Mouse (Mus musculus): ENCODE results near the gene Nrde2.
"Not testable (repeated sequence)": the region's sequence is repeated elsewhere in the genome, so short reads cannot be mapped to it uniquely, and the experiment has no call there.

Nrde2 gene

DNA sequence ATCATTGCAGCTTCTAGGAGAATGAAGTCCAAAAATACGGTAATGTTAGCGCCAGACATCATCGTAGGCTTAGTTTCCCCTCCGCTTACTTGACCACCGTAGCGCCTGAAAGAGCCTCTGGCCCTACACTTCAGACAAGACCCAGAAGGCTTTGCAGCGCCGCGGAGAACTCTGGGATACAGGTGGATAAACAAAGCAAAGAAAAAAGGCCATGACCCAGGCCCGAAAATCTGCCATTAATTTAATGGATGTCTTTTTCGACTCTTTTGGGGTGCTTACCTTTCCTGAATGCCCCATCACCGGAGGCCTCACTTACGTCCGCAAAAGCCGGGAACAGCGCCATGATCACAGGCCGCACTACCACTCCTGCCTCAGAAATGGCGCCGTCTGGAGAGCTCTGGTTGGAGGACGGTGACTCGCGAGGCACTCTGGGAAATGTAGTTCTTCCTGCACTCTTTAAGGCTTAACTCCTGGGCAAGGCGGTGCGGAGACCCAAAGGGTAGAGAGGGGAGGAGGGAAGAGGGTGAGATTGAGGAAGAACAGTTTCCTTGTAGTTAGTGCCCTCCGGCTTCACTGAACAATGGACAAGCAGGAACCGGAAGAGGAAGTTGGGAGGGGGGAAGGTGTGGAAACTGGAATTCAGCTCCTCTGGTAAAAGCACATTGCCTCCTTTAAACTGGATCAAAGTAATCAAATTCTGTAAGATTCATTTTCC, at the start of gene Nrde2:
TSS of gene Nrde2 (minus strand) at position 393 of the 715 bp plus-strand sequence.
- peak; percentile 85 to 92 for DNase-seq (ENCODE audit: low spot score in 2 of 2)

DNA sequence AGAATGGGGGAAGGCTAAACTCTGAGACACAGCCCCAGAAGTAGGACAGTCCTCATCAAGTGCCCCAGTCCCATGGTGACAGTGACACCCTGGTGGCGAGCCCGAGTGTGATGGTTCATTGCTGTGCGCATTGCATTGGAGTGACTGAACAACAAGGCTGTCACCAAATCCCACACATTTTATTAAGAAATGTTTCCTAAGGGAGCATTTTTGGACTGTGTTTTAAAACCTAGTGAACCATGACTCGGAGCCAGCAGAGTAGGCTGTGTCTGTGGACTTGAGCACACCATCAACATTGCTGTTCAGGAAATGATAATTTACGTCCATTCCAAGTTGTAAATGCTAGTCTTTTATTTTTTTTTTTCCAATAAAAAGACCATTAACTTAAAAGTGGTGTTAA, 47.5 kb upstream of the Nrde2 start:
- DNase-seq (ENCODE audit: low spot score in 2 of 2), result no peak

DNA sequence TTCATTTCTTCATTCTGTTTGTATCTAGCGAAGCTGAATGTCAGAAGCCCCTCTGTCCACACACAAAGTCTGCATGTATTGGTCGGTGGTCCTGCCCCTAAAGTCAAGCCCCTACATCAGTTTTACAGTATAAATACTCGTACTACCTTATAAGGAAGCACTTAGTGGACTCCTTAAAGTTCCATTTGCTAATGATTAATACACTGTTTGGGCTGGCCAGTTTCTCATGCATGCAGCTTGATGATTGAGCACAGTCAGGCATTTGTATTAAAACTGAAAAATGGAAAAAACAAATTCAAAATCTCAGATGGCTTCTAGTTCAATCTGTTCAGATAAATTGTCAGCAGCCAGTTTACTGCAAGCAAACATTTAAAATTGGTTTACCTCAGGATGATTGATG, 47.1 kb upstream of the Nrde2 start:
- DNase-seq (ENCODE audit: low spot score in 2 of 2), result no peak

DNA sequence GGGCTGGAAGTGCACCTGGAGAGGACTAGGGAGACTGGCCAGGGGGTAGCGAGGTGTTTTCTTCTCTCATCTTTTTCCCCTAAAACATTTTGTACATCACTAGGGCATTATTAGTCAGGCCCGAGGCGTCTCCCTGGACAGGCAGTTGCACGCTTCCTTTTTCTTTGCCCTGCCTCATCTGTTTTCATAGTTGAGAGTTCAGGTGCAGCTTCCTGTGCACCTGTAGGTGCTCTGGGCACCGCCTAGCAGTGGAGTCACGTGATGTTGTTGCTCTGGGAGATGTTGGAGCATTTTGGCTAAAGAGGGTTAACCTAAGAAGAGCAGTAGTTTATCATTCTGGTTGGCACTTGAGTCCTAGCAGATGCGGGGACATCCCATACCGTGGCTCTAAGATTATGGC, 45.7 kb upstream of the Nrde2 start:
- DNase-seq (ENCODE audit: low spot score in 2 of 2), result no peak

DNA sequence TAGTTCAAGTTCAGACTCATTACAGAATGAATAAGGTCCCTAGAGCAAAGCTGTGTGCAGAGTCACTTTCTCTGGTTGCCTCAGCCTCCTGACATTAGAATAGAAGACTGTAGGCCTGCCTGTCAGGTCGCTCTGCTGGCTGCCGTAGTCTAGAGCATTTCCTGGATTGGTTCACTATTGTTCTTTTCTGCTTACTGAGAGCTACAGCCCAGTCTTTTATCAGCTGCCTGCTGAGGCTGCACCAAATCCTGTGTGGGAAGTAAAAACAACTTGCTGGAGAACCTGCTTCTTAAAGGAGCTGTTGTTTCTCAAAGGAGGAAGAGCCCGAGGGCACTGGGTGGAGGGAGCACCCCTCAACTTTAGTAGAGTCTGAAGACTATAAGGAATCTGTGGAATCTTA, 44.3 kb upstream of the Nrde2 start:
- DNase-seq (ENCODE audit: low spot score in 2 of 2), result no peak

DNA sequence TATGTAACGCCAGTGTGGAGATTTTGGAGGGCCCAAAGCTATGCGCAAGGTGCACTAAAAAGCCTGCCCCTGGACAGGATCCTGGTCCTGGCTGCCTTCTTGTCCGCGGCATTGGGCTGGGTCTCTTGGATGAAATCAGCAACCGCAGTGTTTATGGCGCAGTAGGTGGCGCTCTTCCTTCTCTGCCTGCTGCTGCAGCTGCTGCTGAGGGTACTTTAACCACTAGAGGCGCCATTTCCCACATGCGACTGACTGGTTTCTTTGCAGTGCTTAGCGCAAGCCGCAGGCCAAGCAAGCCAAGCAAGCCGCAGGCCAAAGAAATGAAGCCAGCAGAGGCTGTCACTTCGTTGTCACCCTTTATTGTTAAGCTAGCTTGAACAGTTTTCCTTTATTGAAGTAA, 42.4 kb upstream of the Nrde2 start:
- peak; percentile 94 to 95 for DNase-seq (ENCODE audit: low spot score in 2 of 2)

DNA sequence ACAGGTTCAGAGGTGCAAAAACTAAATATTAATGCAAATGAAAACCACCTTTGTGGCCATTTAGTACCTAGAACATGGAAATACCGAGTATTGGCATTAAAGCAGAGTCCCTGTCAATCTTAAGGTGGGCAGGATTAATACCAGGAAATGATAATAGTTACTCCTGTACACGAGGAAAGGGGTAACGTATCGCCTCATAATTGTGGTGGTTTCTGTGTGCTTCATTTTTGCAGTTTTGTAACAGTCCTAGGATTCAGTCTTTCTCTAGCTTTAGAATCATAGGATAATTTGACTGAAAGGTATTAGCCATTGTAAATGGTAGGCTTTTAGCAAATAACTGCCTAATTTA, 41.9 kb upstream of the Nrde2 start:
- no peak for DNase-seq (ENCODE audit: low spot score in 2 of 2)

DNA sequence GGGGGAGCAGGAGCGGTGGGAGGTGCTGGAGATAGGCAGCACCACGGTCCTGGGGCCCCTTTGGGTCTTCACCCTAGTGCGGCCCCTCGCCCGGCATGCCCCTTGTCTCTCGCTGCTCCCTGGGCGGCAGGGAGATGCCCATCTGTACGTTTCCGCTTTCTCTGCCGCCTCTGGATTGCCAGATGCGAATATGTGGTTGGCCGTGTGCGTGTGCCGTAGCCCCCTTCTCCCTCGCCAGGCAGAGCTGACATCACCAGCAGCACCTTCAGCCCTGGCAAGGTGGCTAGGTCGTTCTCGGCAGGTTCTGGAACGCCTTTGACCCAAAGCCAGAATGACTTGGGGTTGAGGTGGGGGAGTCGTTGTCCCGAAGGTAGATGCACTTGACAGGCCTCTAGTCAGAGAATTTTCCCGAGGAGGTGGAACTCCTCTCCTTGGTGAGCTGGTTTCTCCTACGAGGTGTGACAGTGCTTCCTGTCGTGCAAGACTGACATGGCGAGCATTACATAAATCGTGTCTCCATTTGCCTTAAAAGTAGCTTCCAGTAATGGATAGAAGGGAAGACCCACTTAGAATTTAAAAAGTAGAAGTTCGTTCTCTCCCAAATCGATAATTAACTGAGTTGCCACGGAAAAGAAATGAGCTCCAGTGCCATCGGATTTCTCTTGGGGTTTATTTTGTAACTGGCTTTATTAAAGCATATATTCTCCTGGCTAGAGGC, 41.4 kb upstream of the Nrde2 start:
- DNase-seq (ENCODE audit: low spot score in 2 of 2), result no peak

DNA sequence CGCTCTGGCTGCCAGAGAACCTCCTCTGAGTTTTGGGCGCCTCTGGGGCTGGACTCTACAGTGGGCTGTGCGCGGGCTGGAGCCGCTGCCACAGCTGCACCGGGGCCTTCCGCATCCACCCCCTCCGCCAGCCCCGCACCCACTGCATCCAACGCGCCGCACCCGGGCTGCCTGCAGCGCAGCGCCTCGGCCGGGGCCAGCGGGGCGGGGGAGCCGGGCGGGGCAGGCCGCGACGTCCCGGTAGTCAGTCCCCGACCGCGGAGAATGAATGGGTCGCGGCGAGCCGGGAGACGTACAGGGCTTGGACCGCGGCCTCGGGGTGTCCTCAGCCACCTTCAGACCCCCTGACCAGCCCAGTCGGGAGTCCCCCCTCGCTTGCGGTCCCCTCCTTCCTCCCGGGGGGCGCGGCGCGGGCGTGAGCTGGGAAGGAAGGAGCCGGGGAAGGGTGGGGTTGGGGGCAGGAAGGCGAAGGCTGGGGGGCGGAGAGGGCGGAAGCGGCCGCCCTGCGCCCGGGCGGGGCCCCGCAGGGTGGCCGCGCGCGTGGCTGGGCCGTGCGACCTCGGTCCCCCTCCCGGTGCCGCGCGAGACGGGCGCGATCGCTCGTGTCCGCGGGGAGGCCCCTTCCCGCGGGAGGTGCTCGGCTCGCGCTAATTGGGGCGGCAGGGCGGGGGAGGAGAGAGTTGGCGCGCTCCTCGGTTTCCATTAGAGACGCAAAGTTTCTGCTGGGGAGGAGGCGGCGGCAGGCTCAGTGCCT, 40.6 kb upstream of the Nrde2 start:
- DNase-seq (ENCODE audit: low spot score in 2 of 2), result peak; percentile 68 to 75

DNA sequence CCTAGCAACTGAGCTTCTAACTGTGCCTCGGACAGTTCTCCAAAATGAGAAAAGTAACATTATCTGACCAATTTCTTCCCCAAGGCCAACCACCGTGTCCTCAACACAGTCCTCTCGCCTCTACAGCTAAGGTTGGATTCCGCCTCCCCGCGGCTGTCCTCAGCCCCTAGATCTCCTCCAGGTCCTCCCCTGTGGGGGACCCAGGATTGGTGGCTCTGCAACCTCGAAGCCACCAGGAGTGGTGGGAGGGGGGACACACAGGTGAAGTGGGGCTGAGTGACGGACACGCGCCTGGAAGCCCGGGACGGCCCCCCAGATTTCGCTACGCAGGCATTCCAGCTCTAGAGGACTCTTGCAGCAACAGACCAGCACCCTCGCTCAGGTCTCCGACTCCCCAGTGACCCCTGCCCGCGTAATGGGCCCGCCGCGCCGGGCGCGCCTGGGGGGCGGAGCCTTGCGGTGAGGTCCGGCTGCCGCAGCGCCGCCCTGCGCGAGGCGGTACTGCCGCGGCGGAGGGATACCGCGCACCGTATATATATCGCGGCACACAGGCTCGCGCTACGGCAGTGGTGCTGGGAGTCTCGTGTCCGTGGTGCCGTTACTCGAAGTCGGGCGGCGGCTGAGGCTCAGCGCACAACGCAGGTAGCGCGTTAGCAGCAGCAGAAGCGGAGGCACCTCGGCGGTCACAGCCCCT, 39.7 kb upstream of the Nrde2 start, which contains the start of gene Calm1:
TSS of gene Calm1 (plus strand) at position 469 of the 694 bp plus-strand sequence.
- peak; percentile 84 to 87 for DNase-seq (ENCODE audit: low spot score in 2 of 2)

DNA sequence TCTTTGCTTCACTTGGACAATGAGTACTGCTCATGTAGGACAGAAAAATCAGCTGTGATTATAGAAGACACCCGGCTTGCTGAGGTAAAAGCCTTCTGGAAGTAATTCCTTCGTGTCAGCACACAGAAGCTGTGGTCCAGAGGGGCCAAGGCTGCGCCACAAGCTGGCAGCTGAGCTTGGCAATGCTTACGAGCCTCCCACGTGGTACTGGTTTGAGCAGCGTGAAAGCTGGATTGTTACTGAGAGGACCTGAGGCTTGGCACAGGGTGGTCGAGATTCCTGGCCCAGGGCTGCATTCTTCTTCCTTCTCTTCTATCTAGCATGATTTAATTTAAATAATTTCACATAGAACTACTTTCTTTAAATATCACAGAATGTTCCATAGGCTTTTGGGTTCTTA, 37.3 kb upstream of the Nrde2 start:
- no peak for DNase-seq (ENCODE audit: low spot score in 2 of 2)

DNA sequence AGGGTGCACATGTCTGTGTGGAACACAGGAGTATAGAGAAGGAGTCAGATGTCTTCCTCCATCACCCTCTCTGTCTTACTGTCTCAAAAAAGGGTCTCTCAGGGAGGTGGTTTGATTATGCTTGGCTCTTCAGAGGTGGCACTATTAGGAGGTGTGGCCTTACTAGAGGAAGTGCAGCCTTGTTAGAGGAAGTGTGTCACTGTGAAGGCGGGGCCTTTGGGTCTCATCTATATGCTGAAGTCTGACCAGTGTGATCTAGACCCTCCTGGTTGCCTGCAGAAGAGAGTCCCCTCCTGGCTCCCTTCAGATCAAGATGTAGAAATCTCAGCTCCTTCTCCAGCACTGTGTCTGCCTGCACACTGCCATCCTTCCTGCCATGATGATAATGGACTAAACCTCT, 34.7 kb upstream of the Nrde2 start:
- DNase-seq (ENCODE audit: low spot score in 2 of 2), result no peak

DNA sequence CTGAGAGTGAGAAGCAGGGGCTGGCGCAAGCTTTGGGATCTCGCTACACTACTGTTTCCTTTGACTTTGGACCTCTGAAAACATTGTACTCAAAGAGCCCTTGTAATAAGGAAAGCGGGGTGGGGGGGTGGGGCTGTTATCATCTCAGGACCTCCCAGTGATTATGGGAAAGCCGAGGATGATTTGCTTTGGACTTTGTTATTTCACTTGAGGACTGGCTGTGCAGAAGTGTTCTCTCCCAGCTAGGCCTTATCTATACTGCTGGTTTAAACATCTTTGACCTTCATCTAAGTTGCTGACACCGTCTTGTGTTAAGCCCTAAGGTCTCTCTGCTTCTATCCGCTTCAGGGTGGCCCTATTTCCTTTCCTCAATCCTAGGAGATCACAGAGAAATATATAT, 31.3 kb upstream of the Nrde2 start:
- DNase-seq (ENCODE audit: low spot score in 2 of 2), result no peak

DNA sequence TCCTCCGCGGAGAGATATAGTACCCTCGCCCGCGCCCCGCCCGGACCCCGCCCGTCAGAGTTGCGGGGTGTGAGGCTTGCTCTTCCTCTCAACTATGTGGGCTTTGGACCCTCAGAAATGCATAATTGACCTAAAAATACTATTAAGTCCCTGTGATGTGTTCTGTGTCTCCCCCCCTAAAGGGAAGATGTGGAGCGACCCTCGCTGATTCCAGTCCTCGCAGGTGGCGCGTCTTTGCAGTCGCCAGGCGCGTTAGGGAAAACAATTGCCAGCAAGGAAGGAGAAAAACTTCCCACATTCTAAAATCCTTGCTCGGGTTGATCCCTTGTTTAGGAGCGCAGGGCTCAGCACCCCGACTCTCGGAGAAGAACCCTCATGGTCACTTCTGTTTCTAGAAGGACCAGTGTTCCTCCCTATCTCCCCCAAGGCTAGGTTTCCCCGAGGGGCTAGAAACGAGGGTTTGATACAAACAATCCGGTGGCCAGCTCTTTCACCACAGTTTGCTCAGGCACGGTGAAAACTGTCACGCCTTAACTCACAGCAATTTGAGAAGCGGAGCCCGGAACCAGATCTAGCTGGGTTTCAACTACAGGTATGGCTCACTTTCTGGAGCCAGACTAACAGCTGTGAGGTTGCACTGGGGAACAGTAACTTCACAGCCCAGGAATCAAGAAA, 28.4 kb upstream of the Nrde2 start:
- DNase-seq (ENCODE audit: low spot score in 2 of 2), result no peak

DNA sequence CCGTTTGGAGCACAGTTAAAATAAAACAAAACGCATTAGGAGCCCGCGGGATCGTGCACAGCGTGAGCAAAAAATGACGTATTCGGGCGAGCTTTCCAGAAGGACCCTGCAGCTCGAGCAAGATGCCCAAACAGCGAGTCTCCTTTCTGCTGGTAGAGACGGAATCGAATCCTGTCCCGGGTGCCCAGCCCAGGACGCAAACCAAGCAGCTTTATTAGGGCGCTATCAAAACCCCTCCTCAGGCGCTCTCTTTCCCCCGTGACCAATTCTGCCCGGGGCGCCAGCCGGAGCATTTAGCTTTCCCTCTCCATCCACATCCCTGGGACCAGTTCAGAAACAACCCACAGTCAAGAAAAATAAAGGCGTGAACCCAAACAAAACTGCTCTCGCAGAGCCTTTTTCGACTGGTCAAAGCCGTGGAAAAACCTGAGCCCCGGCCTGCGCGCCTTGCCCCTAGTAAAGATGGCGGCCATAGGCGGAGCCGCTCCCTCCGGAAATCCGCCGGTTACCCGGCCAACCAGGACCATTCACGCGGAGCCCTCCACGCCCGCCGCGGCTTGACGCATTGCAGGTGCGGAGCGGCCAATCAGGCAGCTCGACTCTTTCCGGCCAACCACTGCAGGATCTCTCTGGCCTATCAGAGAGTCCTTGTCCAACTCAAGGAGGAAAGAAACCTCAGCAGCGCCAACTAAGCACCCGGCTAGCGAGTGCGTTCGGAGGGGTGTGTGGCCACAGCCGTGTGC, 27.7 kb upstream of the Nrde2 start:
- DNase-seq (ENCODE audit: low spot score in 2 of 2), result peak; percentile 99

DNA sequence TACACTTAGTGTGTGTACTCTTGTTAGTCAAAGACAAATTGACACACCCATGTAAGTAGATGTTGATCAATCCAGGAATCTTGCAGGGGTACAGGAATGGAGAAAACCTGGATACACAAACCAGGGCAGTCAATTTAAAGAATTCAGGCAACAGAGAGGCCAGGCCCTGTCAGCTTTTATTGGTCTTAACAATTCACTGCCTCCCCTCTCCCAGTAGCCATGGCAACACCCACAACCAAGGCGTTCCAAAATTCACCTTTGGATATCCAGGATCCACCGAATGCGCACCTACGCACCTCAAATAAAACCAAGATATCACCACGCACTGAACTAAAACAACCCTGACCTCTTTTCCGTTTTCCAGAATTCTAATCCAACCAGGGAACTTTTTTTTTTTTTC, 26.9 kb upstream of the Nrde2 start:
- DNase-seq (ENCODE audit: low spot score in 2 of 2), result no peak

DNA sequence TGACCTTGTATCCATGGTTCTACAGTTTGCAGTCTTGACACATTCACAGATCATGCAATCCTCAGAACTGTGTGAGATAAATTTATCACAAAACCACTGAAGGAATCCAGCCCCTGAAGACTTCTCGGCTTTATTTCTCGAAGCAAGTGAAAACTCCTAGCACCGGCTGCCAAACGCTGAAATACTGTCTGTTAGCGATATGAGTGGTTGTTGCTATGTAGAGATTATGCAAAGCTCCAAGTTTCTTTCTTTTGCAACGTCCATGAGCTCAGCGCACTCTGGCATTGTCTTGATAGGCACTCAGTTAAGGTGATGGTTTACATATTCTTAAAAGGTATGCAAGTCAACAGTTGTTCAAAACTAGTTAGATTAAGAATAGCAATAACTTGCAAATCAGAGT, 26.4 kb upstream of the Nrde2 start:
- DNase-seq (ENCODE audit: low spot score in 2 of 2), result no peak

DNA sequence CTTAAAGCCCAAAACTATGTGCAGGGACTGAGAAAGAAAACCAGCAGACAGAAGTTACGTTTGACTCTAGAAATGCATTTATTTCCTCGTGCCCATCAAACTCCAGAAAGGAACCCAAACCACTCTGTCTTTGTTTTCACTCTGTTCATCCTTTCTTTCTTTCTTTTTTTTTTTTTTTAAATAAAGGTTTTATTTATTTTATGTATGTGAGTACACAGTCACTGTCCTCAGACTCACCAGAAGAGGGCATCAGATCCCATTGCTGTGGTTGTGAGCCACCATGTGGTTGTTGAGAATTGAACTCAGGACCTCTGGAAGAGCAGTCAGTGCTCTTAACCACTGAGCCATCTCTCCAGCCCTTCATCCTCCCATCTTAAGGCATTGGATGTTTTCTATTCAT, 25.5 kb upstream of the Nrde2 start:
- DNase-seq (ENCODE audit: low spot score in 2 of 2), result not testable (repeated sequence)

DNA sequence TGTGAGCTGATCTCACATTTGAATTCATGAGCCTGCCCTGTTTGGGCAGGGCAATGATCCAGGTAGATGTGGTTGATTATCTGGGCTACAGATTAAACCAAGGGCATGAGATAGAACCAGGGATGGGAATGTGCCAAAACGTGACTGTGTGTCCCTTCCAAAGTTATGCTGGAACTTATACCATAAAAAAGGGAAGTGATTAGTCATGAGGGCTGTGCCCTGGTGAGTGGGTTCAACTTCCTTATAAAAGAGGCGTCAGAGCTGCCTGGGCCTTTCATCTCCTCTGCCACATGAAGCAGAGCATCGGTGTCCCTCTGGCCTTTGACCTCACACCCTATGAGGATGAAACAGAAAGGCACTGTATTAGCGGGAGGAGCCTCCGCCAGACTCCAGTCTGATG, 24.5 kb upstream of the Nrde2 start:
- DNase-seq (ENCODE audit: low spot score in 2 of 2), result no peak

DNA sequence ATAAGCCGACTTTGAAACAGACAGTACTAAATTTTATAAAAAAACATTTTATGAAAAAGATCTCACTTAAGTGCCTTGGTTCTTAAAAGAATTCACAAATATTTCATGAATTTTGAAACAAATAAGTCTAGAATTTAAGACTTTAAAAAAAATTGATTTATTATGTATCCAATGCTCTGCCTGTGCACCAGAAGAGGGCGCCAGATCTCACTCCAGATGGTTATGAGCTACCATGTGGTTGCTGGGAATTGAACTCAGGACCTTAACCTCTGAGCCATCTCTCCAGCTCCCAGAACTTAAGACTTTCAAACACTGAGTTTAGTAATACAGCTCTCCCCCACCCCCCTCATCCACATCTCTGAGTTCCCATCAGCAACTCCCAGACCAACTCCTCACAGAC, 23.2 kb upstream of the Nrde2 start:
- DNase-seq (ENCODE audit: low spot score in 2 of 2), result no peak

DNA sequence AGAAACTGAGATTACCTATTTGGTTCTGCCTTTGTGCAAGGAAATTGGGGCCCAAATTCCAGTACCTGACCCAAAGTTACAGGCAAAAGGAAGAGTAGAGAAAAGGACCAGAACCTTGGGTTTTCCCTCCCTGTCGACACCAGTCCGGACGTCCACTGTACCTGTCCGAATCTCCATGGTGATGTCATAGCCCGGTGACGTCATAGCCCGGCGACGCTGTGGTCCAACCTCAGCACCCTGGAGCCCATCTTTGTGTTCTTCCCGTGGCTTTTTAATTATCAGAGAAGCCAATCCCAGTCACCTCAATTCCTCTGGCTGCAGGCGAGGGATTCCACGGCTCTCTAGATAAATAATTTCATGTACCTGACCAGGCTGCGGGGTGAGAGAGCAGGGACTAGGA, 21.3 kb upstream of the Nrde2 start:
- DNase-seq (ENCODE audit: low spot score in 2 of 2), result no peak

Measured in right cerebral cortex, postnatal 36 days (tissue).